Mouse (Mus musculus): Measurements from ENCODE around the gene Lima1. TPM values are rescaled to one million over a fixed set of nuclear protein-coding genes. Genes with fewer than 3 reads are reported as not detected.

The Lima1 gene
- polyA plus RNA-seq, 1 experiment from 2014 or later: 41.1 TPM

DNA sequence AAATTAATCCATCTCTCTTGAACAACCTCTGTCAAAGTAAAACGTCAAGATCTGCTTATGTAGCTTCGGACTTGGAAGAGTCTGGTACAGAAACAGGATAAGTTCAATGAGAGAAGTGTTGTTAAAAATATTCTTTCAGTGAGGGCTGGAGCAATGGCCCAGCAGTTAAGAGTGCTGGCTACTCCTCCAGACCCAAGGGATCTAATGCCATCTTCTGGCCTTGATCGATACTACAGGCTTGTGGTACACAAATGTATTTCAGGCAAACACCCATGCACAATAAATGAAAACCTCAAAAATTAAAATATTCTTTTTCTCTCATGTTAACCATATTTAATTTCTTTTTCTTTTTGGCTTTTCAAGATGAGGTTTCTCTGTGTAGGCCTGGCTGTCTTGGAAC, 79.2 kb downstream of the Lima1 start:
- Histone ChIP-seq H3K36me3 (ENCODE audit: insufficient read depth) (peaks cover 71% of the 10 kb centered on the region), H3K4me1 (ENCODE audit: insufficient read depth) (no peaks in the 10 kb centered on the region), H3K27ac (ENCODE audit: low read depth) (no peak overlapping the region), H3K9me3 (ENCODE audit: low read depth, low read length) (no peaks in the 10 kb centered on the region), H3K4me3 (ENCODE audit: low read depth, low read length) (no peak overlapping the region), H3K27me3 (ENCODE audit: insufficient read depth, low read length) (no peaks in the 10 kb centered on the region), H3K9ac (no peak overlapping the region), H3K4me2 (no peak overlapping the region)
- DNase-seq: peak; percentile 51
- TF ChIP-seq CTCF (IDR thresholded peaks at IDR 0.05; ENCODE audit: low read depth): 0 out of 2 replicates have a peak, but pooled peaks have one; percentile 28
- no peak for ATAC-seq (ENCODE audit: insufficient read depth)
- 80% methylated on average over 3 of the region's 3 CpGs for WGBS

DNA sequence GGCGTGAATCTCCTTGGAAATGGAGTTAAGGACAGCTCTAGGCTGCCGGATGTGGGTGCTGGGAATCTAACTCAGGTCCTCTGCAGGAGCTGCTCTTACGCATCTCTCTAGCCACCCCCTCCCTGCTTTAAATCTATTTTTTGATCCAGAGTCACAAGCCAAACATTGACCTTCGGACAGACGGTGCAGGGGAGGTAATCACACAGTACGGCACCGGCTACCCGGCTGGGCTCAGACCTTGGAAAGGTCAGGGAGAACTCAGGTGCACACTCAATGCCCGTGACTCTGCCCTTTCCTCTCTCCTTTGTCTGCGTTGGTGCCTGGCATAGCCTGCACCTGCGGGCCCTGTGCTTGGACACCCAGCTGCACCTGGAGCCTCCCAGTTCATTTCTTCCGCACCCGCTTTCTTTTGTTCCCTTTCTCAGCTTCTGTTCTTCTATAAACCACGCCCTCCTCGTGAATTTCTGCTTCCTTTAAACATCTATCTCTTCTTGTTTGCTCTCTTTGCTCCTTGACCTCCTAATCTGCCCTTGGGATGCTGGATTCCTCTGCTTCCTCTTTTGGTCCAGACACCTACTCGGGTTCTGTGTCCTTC, 82.9 kb downstream of the Lima1 start:
- Histone ChIP-seq H3K36me3 (ENCODE audit: insufficient read depth) (peaks cover 67% of the 10 kb centered on the region), H3K27me3 (ENCODE audit: insufficient read depth, low read length) (no peaks in the 10 kb centered on the region), H3K4me3 (ENCODE audit: low read depth, low read length) (no peak overlapping the region), H3K9ac (no peak overlapping the region), H3K27ac (ENCODE audit: low read depth) (no peak overlapping the region), H3K9me3 (ENCODE audit: low read depth, low read length) (no peaks in the 10 kb centered on the region), H3K4me2 (no peak overlapping the region), H3K4me1 (ENCODE audit: insufficient read depth) (no peaks in the 10 kb centered on the region)
- no peak for ATAC-seq (ENCODE audit: insufficient read depth)
- no peak for DNase-seq
- WGBS: 87% methylated on average over 16 of the region's 16 CpGs
- TF ChIP-seq CTCF (IDR thresholded peaks at IDR 0.05; ENCODE audit: low read depth): no peak

DNA sequence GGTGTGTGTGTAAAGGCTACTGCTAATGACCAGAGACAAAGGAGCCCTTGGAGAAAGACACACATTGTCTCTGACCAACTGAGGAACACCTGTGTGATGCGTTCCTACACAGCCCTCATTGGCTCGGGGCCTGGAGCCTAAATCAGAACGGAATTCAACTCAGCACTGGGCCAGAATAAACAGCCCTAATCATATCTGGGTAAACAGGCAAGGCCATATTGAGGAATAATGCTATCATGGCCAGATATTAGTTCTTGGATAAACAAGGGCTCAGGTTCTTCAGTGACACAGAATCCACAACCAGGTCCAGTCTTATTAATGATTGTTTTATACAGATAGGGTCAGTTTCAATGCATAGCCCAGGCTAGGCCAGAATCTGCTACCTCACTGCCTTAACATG, 84.3 kb downstream of the Lima1 start:
- no peak overlapping the region for H3K9ac ChIP-seq
- no peak for TF ChIP-seq CTCF (IDR thresholded peaks at IDR 0.05; ENCODE audit: low read depth)
- peaks cover 67% of the 10 kb centered on the region for H3K36me3 ChIP-seq (ENCODE audit: insufficient read depth)
- no peaks in the 10 kb centered on the region for H3K27me3 ChIP-seq (ENCODE audit: insufficient read depth, low read length)
- no peak overlapping the region for H3K27ac ChIP-seq (ENCODE audit: low read depth)
- DNase-seq: no peak
- WGBS: 66% methylated on average over 3 of the region's 3 CpGs
- H3K4me2 ChIP-seq: no peak overlapping the region
- H3K4me3 ChIP-seq (ENCODE audit: low read depth, low read length): no peak overlapping the region
- H3K9me3 ChIP-seq (ENCODE audit: low read depth, low read length): no peaks in the 10 kb centered on the region
- H3K4me1 ChIP-seq (ENCODE audit: insufficient read depth): no peaks in the 10 kb centered on the region
- ATAC-seq (ENCODE audit: insufficient read depth): no peak

DNA sequence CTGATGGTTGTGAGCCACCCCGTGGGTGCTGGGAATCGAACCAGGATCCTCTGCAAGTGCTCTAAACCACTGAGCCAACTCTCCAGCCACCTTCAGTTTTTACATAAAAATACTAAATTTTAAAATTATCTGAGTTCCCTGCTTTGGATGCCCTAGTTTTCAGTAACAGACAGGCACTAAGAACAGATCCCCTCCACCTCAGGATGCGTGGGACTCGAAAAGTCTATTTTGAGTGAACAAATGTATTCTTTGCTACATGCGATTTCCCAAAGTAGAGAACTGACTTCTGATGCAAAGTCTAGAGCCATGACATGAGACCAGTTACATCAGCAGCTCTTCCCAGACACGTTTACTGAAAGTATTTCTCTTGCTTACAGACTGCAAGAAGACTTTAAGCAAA, 84.8 kb downstream of the Lima1 start:
- Histone ChIP-seq H3K9me3 (ENCODE audit: low read depth, low read length) (no peaks in the 10 kb centered on the region), H3K27ac (ENCODE audit: low read depth) (no peak overlapping the region), H3K4me1 (ENCODE audit: insufficient read depth) (no peaks in the 10 kb centered on the region), H3K36me3 (ENCODE audit: insufficient read depth) (peaks cover 66% of the 10 kb centered on the region), H3K9ac (no peak overlapping the region), H3K4me3 (ENCODE audit: low read depth, low read length) (no peak overlapping the region), H3K27me3 (ENCODE audit: insufficient read depth, low read length) (no peaks in the 10 kb centered on the region), H3K4me2 (no peak overlapping the region)
- WGBS: 91% methylated on average over 6 of the region's 6 CpGs
- no peak for DNase-seq
- TF ChIP-seq CTCF (IDR thresholded peaks at IDR 0.05; ENCODE audit: low read depth): no peak
- ATAC-seq (ENCODE audit: insufficient read depth): no peak

DNA sequence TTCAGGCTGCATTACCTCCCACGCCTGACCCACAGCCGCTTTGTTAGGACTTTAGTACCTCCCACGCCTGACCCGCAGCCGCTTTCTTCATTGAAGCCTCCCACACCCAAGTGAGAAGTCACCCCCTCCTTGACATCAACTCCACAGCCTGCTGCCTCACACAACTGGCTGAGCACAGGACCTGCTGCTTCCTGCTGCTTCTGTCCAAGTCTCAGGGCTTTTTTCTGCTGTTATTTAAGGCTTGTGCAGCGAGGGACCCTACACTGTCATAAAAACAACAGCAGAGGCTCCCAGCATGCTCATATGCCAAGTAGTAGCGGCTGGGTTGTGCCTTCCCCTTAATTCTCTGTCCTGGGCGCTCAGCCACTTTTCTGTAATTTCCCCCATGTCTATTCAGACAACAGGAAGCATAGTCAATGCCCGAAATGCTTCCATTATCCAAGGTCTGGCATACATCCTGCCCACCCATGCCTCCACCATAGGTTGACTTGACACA, 87.6 kb downstream of the Lima1 start:
- no peak overlapping the region for H3K4me2 ChIP-seq
- no peaks in the 10 kb centered on the region for H3K9me3 ChIP-seq (ENCODE audit: low read depth, low read length)
- H3K36me3 ChIP-seq (ENCODE audit: insufficient read depth): peaks cover 53% of the 10 kb centered on the region
- WGBS: 65% methylated on average over 9 of the region's 9 CpGs
- no peak overlapping the region for H3K4me3 ChIP-seq (ENCODE audit: low read depth, low read length)
- TF ChIP-seq CTCF (IDR thresholded peaks at IDR 0.05; ENCODE audit: low read depth): no peak
- no peaks in the 10 kb centered on the region for H3K4me1 ChIP-seq (ENCODE audit: insufficient read depth)
- no peaks in the 10 kb centered on the region for H3K27me3 ChIP-seq (ENCODE audit: insufficient read depth, low read length)
- no peak overlapping the region for H3K9ac ChIP-seq
- no peak for DNase-seq
- H3K27ac ChIP-seq (ENCODE audit: low read depth): peak overlapping the region; percentile 36; the same call in 1 of the 2 replicates
- ATAC-seq (ENCODE audit: insufficient read depth): no peak

DNA sequence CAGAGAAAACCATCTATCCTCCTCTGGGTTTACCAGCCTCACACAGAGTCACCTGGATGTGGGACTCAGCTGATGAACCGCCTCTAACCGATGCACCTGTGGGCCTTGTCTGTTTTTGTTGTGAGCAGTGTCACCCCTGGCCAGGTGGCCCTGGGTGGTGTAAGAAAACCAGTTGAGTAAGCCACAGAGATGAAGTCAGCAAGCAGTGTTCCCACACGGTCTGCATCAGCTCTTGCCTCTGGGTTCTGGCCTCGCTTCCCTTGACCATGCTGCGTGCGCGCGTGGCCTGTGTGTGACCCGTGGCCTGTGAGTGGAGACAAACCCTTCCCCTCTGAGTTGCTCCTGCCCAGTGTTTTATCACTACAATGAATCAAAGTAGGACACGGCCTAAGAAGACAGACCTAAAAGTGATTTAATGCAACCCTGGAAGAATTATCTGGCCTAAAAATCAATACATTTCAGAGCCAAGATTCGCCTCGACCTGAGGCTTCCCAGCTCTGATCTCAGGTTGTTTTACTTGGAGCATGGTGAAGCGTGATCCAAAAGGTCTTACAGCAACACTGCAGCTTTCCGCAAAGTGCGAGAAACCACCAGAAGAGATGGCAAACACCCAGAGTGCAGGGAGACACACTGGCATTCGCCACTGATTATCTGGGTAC, 96.5 kb downstream of the Lima1 start:
- DNase-seq (no peak), ATAC-seq (ENCODE audit: insufficient read depth) (no peak)
- no peak overlapping the region for H3K4me2 ChIP-seq
- H3K4me3 ChIP-seq (ENCODE audit: low read depth, low read length): no peak overlapping the region
- no peak overlapping the region for H3K27ac ChIP-seq (ENCODE audit: low read depth)
- peaks cover 39% of the 10 kb centered on the region for H3K36me3 ChIP-seq (ENCODE audit: insufficient read depth)
- H3K4me1 ChIP-seq (ENCODE audit: insufficient read depth): no peaks in the 10 kb centered on the region
- H3K9me3 ChIP-seq (ENCODE audit: low read depth, low read length): no peaks in the 10 kb centered on the region
- 92% methylated on average over 16 of the region's 16 CpGs for WGBS
- H3K27me3 ChIP-seq (ENCODE audit: insufficient read depth, low read length): no peaks in the 10 kb centered on the region
- TF ChIP-seq CTCF (IDR thresholded peaks at IDR 0.05; ENCODE audit: low read depth): no peak
- H3K9ac ChIP-seq: no peak overlapping the region

DNA sequence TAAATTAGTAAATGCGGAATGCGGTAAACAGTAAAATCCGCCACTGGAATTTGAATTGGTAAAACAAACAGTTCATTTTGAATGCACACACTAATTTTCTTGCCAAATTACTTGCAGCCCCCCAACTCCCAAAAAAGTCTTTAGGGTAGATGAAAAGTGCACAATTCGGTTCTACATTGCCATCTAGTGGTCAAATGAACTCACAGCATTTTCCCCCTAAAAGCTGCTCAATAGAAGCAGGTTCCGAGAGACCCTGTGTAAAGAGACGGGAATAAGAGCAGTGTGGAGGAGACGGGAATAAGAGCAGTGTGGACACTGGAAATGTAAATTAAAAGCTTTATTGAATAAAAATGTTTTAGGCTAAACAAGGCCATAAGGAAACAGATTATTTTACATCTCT, 97.1 kb downstream of the Lima1 start:
- Histone ChIP-seq H3K9ac (no peak overlapping the region), H3K36me3 (ENCODE audit: insufficient read depth) (peaks cover 32% of the 10 kb centered on the region), H3K4me3 (ENCODE audit: low read depth, low read length) (no peak overlapping the region), H3K27me3 (ENCODE audit: insufficient read depth, low read length) (no peaks in the 10 kb centered on the region), H3K9me3 (ENCODE audit: low read depth, low read length) (no peaks in the 10 kb centered on the region), H3K4me2 (no peak overlapping the region), H3K4me1 (ENCODE audit: insufficient read depth) (no peaks in the 10 kb centered on the region), H3K27ac (ENCODE audit: low read depth) (no peak overlapping the region)
- TF ChIP-seq CTCF (IDR thresholded peaks at IDR 0.05; ENCODE audit: low read depth): peak; percentile 81
- WGBS: 25% methylated on average over 7 of the region's 7 CpGs
- DNase-seq: peak; percentile 89
- ATAC-seq (ENCODE audit: insufficient read depth): no peak
